Mouse (Mus musculus) cerebellum, adult 2 months (tissue): ENCODE data around the gene Idua.
A peak's percentile ranks its signal among the peaks of the same experiment; 100 is the strongest.

Experiments used
- CTCF ChIP-seq: fragments of 200-500 bp; IDR thresholded peaks from 2 replicates; pipeline ENCODE4 v1.5.1; 2011; ENCODE audit warnings: low read depth, mild to moderate bottlenecking, control low read depth, low read length, moderate library complexity, borderline replicate concordance; ENCODE audit not compliant: insufficient read depth
- POLR2A ChIP-seq: fragments of 200-500 bp; IDR thresholded peaks from 2 replicates; pipeline ENCODE4 v1.6.1; 2011; ENCODE audit warnings: low read length, control low read depth, borderline replicate concordance; ENCODE audit not compliant: insufficient read depth

GRCm38 (mm10) chr5:108676772-108677498 lies 16.8 kb downstream of the Idua start:
- TF ChIP-seq CTCF, result 0 out of 2 replicates have a peak, but pooled peaks have one; percentile 11
- TF ChIP-seq POLR2A, result no peak
